Mouse (Mus musculus): Measurements from ENCODE around the gene Sptssa. TPM values are rescaled to one million over a fixed set of nuclear protein-coding genes. Genes with fewer than 3 reads are reported as not detected.

Sptssa gene
- polyA plus RNA-seq, 1 experiment from 2014 or later, result 96.8 TPM

- no peaks in the 10 kb centered on the region for H3K9me3 ChIP-seq (replicated peaks; ENCODE audit: control insufficient read depth, low read length)
- no peak for ATAC-seq (ENCODE audit: low read depth)
- no peak overlapping the region for H3K27ac ChIP-seq (ENCODE audit: low read length)
- H3K4me2 ChIP-seq (ENCODE audit: low read depth, low read length), result no peak overlapping the region
- H3K36me3 ChIP-seq (ENCODE audit: control insufficient read depth, insufficient read depth), result no peaks in the 10 kb centered on the region
- WGBS (ENCODE audit: insufficient replicate concordance), result 53% methylated on average over 2 of the region's 2 CpGs
- H3K4me3 ChIP-seq (ENCODE audit: low read depth, low read length), result no peak overlapping the region
- no peak overlapping the region for H3K9ac ChIP-seq (ENCODE audit: low read depth, low read length)
- no peaks in the 10 kb centered on the region for H3K27me3 ChIP-seq (ENCODE audit: control insufficient read depth, insufficient read depth, low read depth, low read length)
- H3K4me1 ChIP-seq (ENCODE audit: control insufficient read depth, low read depth, low read length), result no peaks in the 10 kb centered on the region; the same call in 1 of the 2 replicates
Measured at GRCm38 (mm10) chr12:54644947-54645346, 11.4 kb downstream of the Sptssa start.

GRCm38 (mm10) chr12:54643320-54643892 is 13.0 kb downstream of the Sptssa start:
- ATAC-seq (ENCODE audit: low read depth), result no peak
- WGBS (ENCODE audit: insufficient replicate concordance), result 21% methylated on average over 5 of the region's 5 CpGs
- no peaks in the 10 kb centered on the region; the same call in 1 of the 2 replicates for H3K4me1 ChIP-seq (ENCODE audit: control insufficient read depth, low read depth, low read length)
- no peak overlapping the region for H3K27ac ChIP-seq (ENCODE audit: low read length)
- no peaks in the 10 kb centered on the region for H3K27me3 ChIP-seq (ENCODE audit: control insufficient read depth, insufficient read depth, low read depth, low read length)
- H3K9me3 ChIP-seq (replicated peaks; ENCODE audit: control insufficient read depth, low read length), result no peaks in the 10 kb centered on the region
- H3K4me2 ChIP-seq (ENCODE audit: low read depth, low read length), result no peak overlapping the region
- no peaks in the 10 kb centered on the region for H3K36me3 ChIP-seq (ENCODE audit: control insufficient read depth, insufficient read depth)
- no peak overlapping the region for H3K9ac ChIP-seq (ENCODE audit: low read depth, low read length)
- H3K4me3 ChIP-seq (ENCODE audit: low read depth, low read length), result no peak overlapping the region

- no peak overlapping the region for H3K27ac ChIP-seq (ENCODE audit: low read length)
- H3K9me3 ChIP-seq (replicated peaks; ENCODE audit: control insufficient read depth, low read length), result no peaks in the 10 kb centered on the region
- H3K4me2 ChIP-seq (ENCODE audit: low read depth, low read length), result no peak overlapping the region
- no peaks in the 10 kb centered on the region for H3K27me3 ChIP-seq (ENCODE audit: control insufficient read depth, insufficient read depth, low read depth, low read length)
- H3K4me3 ChIP-seq (ENCODE audit: low read depth, low read length), result no peak overlapping the region
- no peak for ATAC-seq (ENCODE audit: low read depth)
- 81% methylated on average over 4 of the region's 4 CpGs for WGBS (ENCODE audit: insufficient replicate concordance)
- H3K36me3 ChIP-seq (ENCODE audit: control insufficient read depth, insufficient read depth), result no peaks in the 10 kb centered on the region
- no peak overlapping the region for H3K9ac ChIP-seq (ENCODE audit: low read depth, low read length)
- H3K4me1 ChIP-seq (ENCODE audit: control insufficient read depth, low read depth, low read length), result no peaks in the 10 kb centered on the region; the same call in 1 of the 2 replicates
Measured at GRCm38 (mm10) chr12:54641374-54641773, 15.0 kb downstream of the Sptssa start.

- WGBS (ENCODE audit: insufficient replicate concordance), result 65% methylated on average over 6 of the region's 6 CpGs
- Histone ChIP-seq H3K27me3 (ENCODE audit: control insufficient read depth, insufficient read depth, low read depth, low read length) (no peaks in the 10 kb centered on the region), H3K27ac (ENCODE audit: low read length) (no peak overlapping the region), H3K9ac (ENCODE audit: low read depth, low read length) (no peak overlapping the region), H3K4me3 (ENCODE audit: low read depth, low read length) (no peak overlapping the region), H3K4me1 (ENCODE audit: control insufficient read depth, low read depth, low read length) (no peaks in the 10 kb centered on the region; the same call in 1 of the 2 replicates), H3K9me3 (replicated peaks; ENCODE audit: control insufficient read depth, low read length) (no peaks in the 10 kb centered on the region), H3K36me3 (ENCODE audit: control insufficient read depth, insufficient read depth) (no peaks in the 10 kb centered on the region), H3K4me2 (ENCODE audit: low read depth, low read length) (no peak overlapping the region)
- ATAC-seq (ENCODE audit: low read depth), result no peak
Measured at GRCm38 (mm10) chr12:54640259-54640658, 16.1 kb downstream of the Sptssa start.

GRCm38 (mm10) chr12:54637033-54637432 is 19.3 kb downstream of the Sptssa start:
- no peaks in the 10 kb centered on the region for H3K27me3 ChIP-seq (ENCODE audit: control insufficient read depth, insufficient read depth, low read depth, low read length)
- H3K9me3 ChIP-seq (replicated peaks; ENCODE audit: control insufficient read depth, low read length), result no peaks in the 10 kb centered on the region
- H3K36me3 ChIP-seq (ENCODE audit: control insufficient read depth, insufficient read depth), result no peaks in the 10 kb centered on the region
- H3K4me1 ChIP-seq (ENCODE audit: control insufficient read depth, low read depth, low read length), result no peaks in the 10 kb centered on the region
- WGBS (ENCODE audit: insufficient replicate concordance), result 40% methylated on average over 1 of the region's 1 CpGs
- no peak overlapping the region for H3K4me2 ChIP-seq (ENCODE audit: low read depth, low read length)
- no peak for ATAC-seq (ENCODE audit: low read depth)
- H3K27ac ChIP-seq (ENCODE audit: low read length), result no peak overlapping the region
- no peak overlapping the region for H3K9ac ChIP-seq (ENCODE audit: low read depth, low read length)
- H3K4me3 ChIP-seq (ENCODE audit: low read depth, low read length), result no peak overlapping the region

GRCm38 (mm10) chr12:54632141-54632540 is 24.2 kb downstream of the Sptssa start:
- WGBS (ENCODE audit: insufficient replicate concordance), result 65% methylated on average over 2 of the region's 2 CpGs
- Histone ChIP-seq H3K9ac (ENCODE audit: low read depth, low read length) (no peak overlapping the region), H3K36me3 (ENCODE audit: control insufficient read depth, insufficient read depth) (no peaks in the 10 kb centered on the region), H3K27me3 (ENCODE audit: control insufficient read depth, insufficient read depth, low read depth, low read length) (no peaks in the 10 kb centered on the region), H3K4me2 (ENCODE audit: low read depth, low read length) (no peak overlapping the region), H3K27ac (ENCODE audit: low read length) (no peak overlapping the region), H3K4me1 (ENCODE audit: control insufficient read depth, low read depth, low read length) (no peaks in the 10 kb centered on the region), H3K9me3 (replicated peaks; ENCODE audit: control insufficient read depth, low read length) (no peaks in the 10 kb centered on the region), H3K4me3 (ENCODE audit: low read depth, low read length) (no peak overlapping the region)
- no peak for ATAC-seq (ENCODE audit: low read depth)

GRCm38 (mm10) chr12:54621942-54622341 is 34.4 kb downstream of the Sptssa start:
- 60% methylated on average over 2 of the region's 2 CpGs for WGBS (ENCODE audit: insufficient replicate concordance)
- no peak for ATAC-seq (ENCODE audit: low read depth)

GRCm38 (mm10) chr12:54620042-54620705 is 36.2 kb downstream of the Sptssa start:
- Histone ChIP-seq H3K4me1 (ENCODE audit: control insufficient read depth, low read depth, low read length) (no peaks in the 10 kb centered on the region), H3K9me3 (replicated peaks; ENCODE audit: control insufficient read depth, low read length) (no peaks in the 10 kb centered on the region), H3K27ac (ENCODE audit: low read length) (no peak overlapping the region), H3K4me3 (ENCODE audit: low read depth, low read length) (no peak overlapping the region), H3K36me3 (ENCODE audit: control insufficient read depth, insufficient read depth) (no peaks in the 10 kb centered on the region), H3K27me3 (ENCODE audit: control insufficient read depth, insufficient read depth, low read depth, low read length) (no peaks in the 10 kb centered on the region), H3K9ac (ENCODE audit: low read depth, low read length) (no peak overlapping the region), H3K4me2 (ENCODE audit: low read depth, low read length) (no peak overlapping the region)
- no peak for ATAC-seq (ENCODE audit: low read depth)
- 78% methylated on average over 13 of the region's 13 CpGs for WGBS (ENCODE audit: insufficient replicate concordance)

More at GRCm38 (mm10) chr12:54621942-54622341, 34.4 kb downstream of the Sptssa start:
- H3K27ac ChIP-seq (ENCODE audit: low read length), result no peak overlapping the region
- no peak overlapping the region for H3K4me3 ChIP-seq (ENCODE audit: low read depth, low read length)
- H3K9ac ChIP-seq (ENCODE audit: low read depth, low read length), result no peak overlapping the region
- H3K9me3 ChIP-seq (replicated peaks; ENCODE audit: control insufficient read depth, low read length), result no peaks in the 10 kb centered on the region
- H3K36me3 ChIP-seq (ENCODE audit: control insufficient read depth, insufficient read depth), result no peaks in the 10 kb centered on the region
- no peaks in the 10 kb centered on the region for H3K4me1 ChIP-seq (ENCODE audit: control insufficient read depth, low read depth, low read length)
- no peaks in the 10 kb centered on the region for H3K27me3 ChIP-seq (ENCODE audit: control insufficient read depth, insufficient read depth, low read depth, low read length)
- no peak overlapping the region for H3K4me2 ChIP-seq (ENCODE audit: low read depth, low read length)

- H3K36me3 ChIP-seq (ENCODE audit: control insufficient read depth, insufficient read depth), result no peaks in the 10 kb centered on the region
- no peak overlapping the region for H3K9ac ChIP-seq (ENCODE audit: low read depth, low read length)
- no peak for ATAC-seq (ENCODE audit: low read depth)
Measured at GRCm38 (mm10) chr12:54608988-54609387, 47.4 kb downstream of the Sptssa start.

More at GRCm38 (mm10) chr12:54608988-54609387, 47.4 kb downstream of the Sptssa start:
- Histone ChIP-seq H3K9me3 (replicated peaks; ENCODE audit: control insufficient read depth, low read length) (no peaks in the 10 kb centered on the region), H3K27me3 (ENCODE audit: control insufficient read depth, insufficient read depth, low read depth, low read length) (no peaks in the 10 kb centered on the region), H3K4me3 (ENCODE audit: low read depth, low read length) (no peak overlapping the region), H3K4me2 (ENCODE audit: low read depth, low read length) (no peak overlapping the region), H3K27ac (ENCODE audit: low read length) (no peak overlapping the region), H3K4me1 (ENCODE audit: control insufficient read depth, low read depth, low read length) (no peaks in the 10 kb centered on the region)
- WGBS (ENCODE audit: insufficient replicate concordance), result 54% methylated on average over 6 of the region's 6 CpGs
